Mouse (Mus musculus): ENCODE results near the gene Cry2. TPM values are rescaled to one million over a fixed set of nuclear protein-coding genes. Genes with fewer than 3 reads are reported as not detected.
A peak's percentile ranks its signal among the peaks of the same experiment; 100 is the strongest.
"Not testable (repeated sequence)": the region's sequence is repeated elsewhere in the genome, so short reads cannot be mapped to it uniquely, and the experiment has no call there.

Gene Cry2
- total RNA-seq, 2 experiments from 2014 or later, result 11.9 to 19.8 TPM

- DNase-seq, result no peak
These were observed 11.3 kb downstream of the Cry2 start for GRCm38 (mm10) chr2:92422388-92423135.

GRCm38 (mm10) chr2:92421723-92422387 lies 12.0 kb downstream of the Cry2 start:
- peak; percentile 52 for DNase-seq

GRCm38 (mm10) chr2:92411705-92412104 lies 22.1 kb downstream of the Cry2 start:
- no peak for DNase-seq

GRCm38 (mm10) chr2:92408309-92409045 lies 25.4 kb downstream of the Cry2 start:
- no peak for DNase-seq

GRCm38 (mm10) chr2:92405687-92406086 lies 28.2 kb downstream of the Cry2 start:
- no peak for DNase-seq

- no peak for DNase-seq
These were observed 29.1 kb downstream of the Cry2 start for GRCm38 (mm10) chr2:92404737-92405136.

- no peak for DNase-seq
These were observed 30.0 kb downstream of the Cry2 start for GRCm38 (mm10) chr2:92403776-92404319.

- no peak for DNase-seq
These were observed 31.1 kb downstream of the Cry2 start for GRCm38 (mm10) chr2:92402591-92403326.

- no peak for DNase-seq
These were observed 32.7 kb downstream of the Cry2 start, which contains the start of gene Mapk8ip1 for GRCm38 (mm10) chr2:92401091-92401561. TSS of gene Mapk8ip1 (minus strand) at chr2:92401263.

- no peak for DNase-seq
These were observed 33.2 kb downstream of the Cry2 start for GRCm38 (mm10) chr2:92400682-92401081.

- not testable (repeated sequence) for DNase-seq
These were observed 34.0 kb downstream of the Cry2 start for GRCm38 (mm10) chr2:92399877-92400276.

GRCm38 (mm10) chr2:92397436-92397835 lies 36.4 kb downstream of the Cry2 start:
- no peak for DNase-seq

GRCm38 (mm10) chr2:92395535-92395934 lies 38.3 kb downstream of the Cry2 start:
- DNase-seq, result no peak

GRCm38 (mm10) chr2:92392318-92393264 lies 41.3 kb downstream of the Cry2 start:
- DNase-seq, result no peak

- no peak for DNase-seq
These were observed 42.0 kb downstream of the Cry2 start for GRCm38 (mm10) chr2:92391703-92392317.

GRCm38 (mm10) chr2:92391116-92391515 lies 42.7 kb downstream of the Cry2 start:
- no peak for DNase-seq

GRCm38 (mm10) chr2:92390206-92390930 lies 43.5 kb downstream of the Cry2 start:
- DNase-seq, result no peak

GRCm38 (mm10) chr2:92389645-92390044 lies 44.2 kb downstream of the Cry2 start:
- no peak for DNase-seq

GRCm38 (mm10) chr2:92388891-92389641 lies 44.8 kb downstream of the Cry2 start:
- DNase-seq, result peak; percentile 78
